Comparison of ENCODE assay signal across 10 mouse cellular contexts in the genomic region with DNA sequence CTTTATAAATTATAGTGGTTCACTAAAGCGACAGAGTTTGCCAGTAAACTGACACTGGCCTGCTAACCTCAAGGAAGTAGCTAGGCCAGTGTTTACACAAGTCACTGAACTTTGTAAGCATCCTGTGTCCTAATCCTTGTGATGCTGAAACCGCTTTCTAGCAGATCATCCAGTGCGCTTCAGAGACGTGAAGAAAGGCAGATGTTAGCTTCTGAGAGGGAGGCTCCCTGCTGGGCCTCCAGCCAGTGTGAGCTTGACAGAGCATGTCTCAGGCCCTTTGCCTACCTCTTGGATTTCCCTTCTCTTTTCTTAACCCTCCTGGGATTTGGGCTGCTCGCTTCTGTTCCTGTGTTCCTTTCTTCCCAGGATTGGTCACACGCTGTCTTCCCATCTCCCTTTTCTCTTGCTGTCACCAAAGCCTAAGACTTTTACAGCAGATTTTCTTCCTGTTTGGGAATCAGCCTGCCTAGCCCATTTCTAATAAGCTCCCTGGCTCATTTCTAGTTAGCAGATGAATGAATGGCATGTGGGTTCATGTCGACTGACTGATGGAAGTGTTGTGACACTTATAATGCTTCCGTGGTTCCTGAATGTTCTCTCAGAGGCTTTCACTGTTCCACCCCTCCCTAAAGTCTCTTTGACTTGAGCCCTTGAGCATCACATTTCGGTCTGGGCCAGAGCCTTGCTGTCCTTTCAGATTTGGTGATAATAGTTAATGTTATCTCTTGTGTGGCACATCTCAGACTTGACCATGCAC.
DNase-seq lines count a peak whose midpoint lies in the region; ATAC-seq and TF ChIP-seq lines count a peak whose summit lies in the region.
"Had no signal": no experiment of that assay in that cellular context is flagged by ENCODE, and none has a peak within 500 bp of the region (broad histone marks: within the 10 kb centered on the region; RNA-seq: fewer than 3 reads in every experiment).

No protein-coding gene starts in this region.

- H3K27ac ChIP-seq in kidney, adult 2 months (ENCODE audit: insufficient read depth, low read depth, low read length), result no peak overlapping the region
- no peak overlapping the region for H3K27ac ChIP-seq in forebrain, embryonic 11.5 days (ENCODE audit: low read depth, low read length)
- H3K27ac ChIP-seq: hindbrain, embryonic 14.5 days had no signal

- no peaks in the 10 kb centered on the region for H3K27me3 ChIP-seq in kidney, adult 2 months (replicated peaks; ENCODE audit: control insufficient read depth, insufficient read depth, low read length)
- no peaks in the 10 kb centered on the region for H3K27me3 ChIP-seq in forebrain, embryonic 11.5 days (ENCODE audit: control insufficient read depth, insufficient read depth, low read length)

- WGBS in kidney, adult 2 months, result 67% methylated on average over 9 of the region's 9 CpGs
- WGBS in forebrain, embryonic 11.5 days, result 76% methylated on average over 9 of the region's 9 CpGs

- H3K9ac ChIP-seq in forebrain, embryonic 11.5 days (ENCODE audit: low read length), result no peak overlapping the region
- H3K9ac ChIP-seq: hindbrain, embryonic 14.5 days had no signal

- no peak for TF ChIP-seq CTCF in kidney, adult 2 months (conservative IDR thresholded peaks at IDR 0.05; ENCODE audit: insufficient read depth, insufficient read length, low read depth, low read length)

- H3K4me1 ChIP-seq in kidney, adult 2 months (ENCODE audit: control insufficient read depth, insufficient read depth, low read length), result no peaks in the 10 kb centered on the region
- H3K4me1 ChIP-seq in forebrain, embryonic 11.5 days (replicated peaks; ENCODE audit: control insufficient read depth, insufficient read depth, low read length), result no peaks in the 10 kb centered on the region

- no peaks in the 10 kb centered on the region for H3K36me3 ChIP-seq in kidney, adult 2 months (ENCODE audit: control insufficient read depth, insufficient read depth, low read length)
- no peaks in the 10 kb centered on the region for H3K36me3 ChIP-seq in forebrain, embryonic 11.5 days (ENCODE audit: control insufficient read depth, insufficient read depth, low read length)

- no peaks in the 10 kb centered on the region for H3K9me3 ChIP-seq in forebrain, embryonic 11.5 days (ENCODE audit: control insufficient read depth, low read length)

- H3K4me3 ChIP-seq in kidney, adult 2 months (ENCODE audit: insufficient read depth, low read depth, low read length), result no peak overlapping the region
- H3K4me3 ChIP-seq in forebrain, embryonic 11.5 days (ENCODE audit: low read depth, low read length), result no peak overlapping the region

- ATAC-seq in forebrain, embryonic 11.5 days (replicated peaks; ENCODE audit: low FRiP score), result no peak
- no peak for ATAC-seq in erythroblast, adult 5-6 weeks (replicated peaks; ENCODE audit: low FRiP score, poor library complexity, severe bottlenecking)
- ATAC-seq: forebrain, embryonic 16.5 days had no signal

- H3K4me2 ChIP-seq in forebrain, embryonic 11.5 days (ENCODE audit: low read depth, low read length, severe bottlenecking), result no peak overlapping the region
- H3K4me2 ChIP-seq: hindbrain, embryonic 14.5 days had no signal

- DNase-seq in 3T3-L1 (ENCODE audit: low read depth, low spot score) (peak; percentile 5), adipocyte (ENCODE audit: low spot score) (peak; percentile 31)
- DNase-seq in kidney, adult 2 months, result peak; percentile 26
- peak; percentile 83 for DNase-seq in lung, postnatal 10 days
- DNase-seq in retina, embryonic 14.5 days (ENCODE audit: low spot score), result no peak
- DNase-seq in forebrain, embryonic 11.5 days (ENCODE audit: low spot score), result no peak
- DNase-seq: thymus, postnatal 14 days had no signal

- no peak for TF ChIP-seq POLR2A in kidney, adult 2 months (IDR thresholded peaks at IDR 0.05; ENCODE audit: low read depth, low read length)

Comparison
In these comparisons a context has a peak if more than half of its experiments do, and no peak if none do; other contexts are left out.
1. DNase-seq: peak in 3T3-L1 (single experiment), adipocyte (single experiment), kidney, adult 2 months (single experiment) and lung, postnatal 10 days (single experiment); none in retina, embryonic 14.5 days (single experiment) and forebrain, embryonic 11.5 days (single experiment).